Mouse (Mus musculus) retina, adult 2 months (tissue): ENCODE results near the gene Arhgap29.

Source experiments
- DNase-seq: peaks from one replicate; pipeline ENCODE4 v3.0.0-alpha.2; 2012; ENCODE audit warnings: low read depth, low spot score

Gene Arhgap29

GRCm38 (mm10) chr3:121941204-121941745 is 11.1 kb upstream of the Arhgap29 start:
- DNase-seq = no peak

- no peak for DNase-seq
These were observed 6.4 kb upstream of the Arhgap29 start for GRCm38 (mm10) chr3:121945957-121946356.

GRCm38 (mm10) chr3:121946765-121947164 is 5.6 kb upstream of the Arhgap29 start:
- no peak for DNase-seq

GRCm38 (mm10) chr3:121950139-121950538 is 2.2 kb upstream of the Arhgap29 start:
- DNase-seq = no peak

- DNase-seq = no peak
These were observed 1.2 kb upstream of the Arhgap29 start for GRCm38 (mm10) chr3:121951116-121951515.

- DNase-seq = peak; percentile 34
These were observed 700 bp downstream of the Arhgap29 start for GRCm38 (mm10) chr3:121953049-121953432.

- DNase-seq = no peak
These were observed 1.3 kb downstream of the Arhgap29 start for GRCm38 (mm10) chr3:121953433-121954161.

GRCm38 (mm10) chr3:121954421-121954820 is 2.1 kb downstream of the Arhgap29 start:
- DNase-seq = no peak

- DNase-seq = no peak
These were observed 3.2 kb downstream of the Arhgap29 start for GRCm38 (mm10) chr3:121955527-121955926.

GRCm38 (mm10) chr3:121956789-121957188 is 4.4 kb downstream of the Arhgap29 start:
- no peak for DNase-seq

- no peak for DNase-seq
These were observed 5.4 kb downstream of the Arhgap29 start for GRCm38 (mm10) chr3:121957606-121958344.

GRCm38 (mm10) chr3:121964173-121964572 is 11.8 kb downstream of the Arhgap29 start:
- DNase-seq = peak; percentile 33

GRCm38 (mm10) chr3:121967681-121968476 is 15.5 kb downstream of the Arhgap29 start:
- DNase-seq = peak; percentile 49

GRCm38 (mm10) chr3:121968621-121969020 is 16.3 kb downstream of the Arhgap29 start:
- DNase-seq = no peak

- no peak for DNase-seq
These were observed 17.1 kb downstream of the Arhgap29 start for GRCm38 (mm10) chr3:121969451-121969850.

GRCm38 (mm10) chr3:121973761-121974160 is 21.4 kb downstream of the Arhgap29 start:
- no peak for DNase-seq

- no peak for DNase-seq
These were observed 23.0 kb downstream of the Arhgap29 start for GRCm38 (mm10) chr3:121975381-121975780.

GRCm38 (mm10) chr3:121981306-121981705 is 29.0 kb downstream of the Arhgap29 start:
- no peak for DNase-seq

- no peak for DNase-seq
These were observed 30.1 kb downstream of the Arhgap29 start for GRCm38 (mm10) chr3:121982450-121982849.

- DNase-seq = no peak
These were observed 42.8 kb downstream of the Arhgap29 start for GRCm38 (mm10) chr3:121995125-121995524.

GRCm38 (mm10) chr3:121999934-122000333 is 47.6 kb downstream of the Arhgap29 start:
- no peak for DNase-seq

- no peak for DNase-seq
These were observed 49.2 kb downstream of the Arhgap29 start for GRCm38 (mm10) chr3:122001568-122001967.
